Mouse (Mus musculus): ENCODE results near the gene Tsga8. TPM values are rescaled to one million over a fixed set of nuclear protein-coding genes. Genes with fewer than 3 reads are reported as not detected.

Gene Tsga8
- polyA plus RNA-seq (2012): not detected in 2 replicates

GRCm38 (mm10) chrX:83487598-83487997 is at the start of gene Tsga8:
Tsga8 (minus strand) TSS chrX:83487924.

